Mouse (Mus musculus): Measurements from ENCODE around the gene Pctp.
A peak's percentile ranks its signal among the peaks of the same experiment; 100 is the strongest.

Gene Pctp

GRCm38 (mm10) chr11:90002231-90002986 is at the start of gene Pctp:
Gene Pctp, minus strand, starts transcription at chr11:90002894.
- DNase-seq (ENCODE audit: low spot score): peak; percentile 90

DNA sequence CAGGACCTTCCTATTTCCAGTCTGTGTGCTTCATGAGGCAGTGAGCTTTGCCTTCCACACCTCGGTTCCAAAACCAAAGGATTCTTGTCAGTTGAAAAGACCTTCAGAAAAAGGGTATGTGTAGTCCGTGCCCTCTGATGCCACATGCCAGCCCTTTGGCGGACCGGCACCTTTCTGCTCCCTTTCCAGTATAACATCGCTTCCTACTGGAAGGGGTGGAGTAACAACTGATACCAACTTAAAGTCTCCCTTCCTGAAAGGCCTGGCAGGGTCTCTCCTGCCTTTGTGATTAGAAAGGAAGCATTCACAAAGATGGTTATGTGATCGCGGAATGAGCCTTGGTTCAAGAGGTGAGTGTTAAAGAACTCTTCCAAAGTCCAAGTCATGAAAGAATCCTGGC is 47.3 kb upstream of the Pctp start:
- no peak for DNase-seq (ENCODE audit: low spot score)

DNA sequence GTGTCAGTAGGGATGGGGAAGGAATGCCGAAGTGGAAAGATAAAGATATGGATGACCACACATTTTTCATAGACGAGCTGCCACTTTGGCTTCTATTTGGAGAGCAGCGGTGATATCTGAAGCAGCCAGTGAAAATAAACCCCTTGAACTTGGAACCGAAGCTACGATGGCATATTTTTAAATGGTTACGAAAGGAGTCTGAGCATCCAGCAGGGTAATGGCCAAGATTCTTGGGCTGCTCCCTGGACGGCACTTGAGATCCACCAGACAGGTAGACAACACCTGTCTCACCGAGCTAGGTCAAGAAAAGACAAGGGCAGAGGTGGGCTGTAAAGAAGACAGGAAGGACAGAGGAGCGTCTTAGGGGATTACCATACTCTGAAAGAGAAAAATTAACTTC is 44.6 kb upstream of the Pctp start:
- DNase-seq (ENCODE audit: low spot score): no peak

DNA sequence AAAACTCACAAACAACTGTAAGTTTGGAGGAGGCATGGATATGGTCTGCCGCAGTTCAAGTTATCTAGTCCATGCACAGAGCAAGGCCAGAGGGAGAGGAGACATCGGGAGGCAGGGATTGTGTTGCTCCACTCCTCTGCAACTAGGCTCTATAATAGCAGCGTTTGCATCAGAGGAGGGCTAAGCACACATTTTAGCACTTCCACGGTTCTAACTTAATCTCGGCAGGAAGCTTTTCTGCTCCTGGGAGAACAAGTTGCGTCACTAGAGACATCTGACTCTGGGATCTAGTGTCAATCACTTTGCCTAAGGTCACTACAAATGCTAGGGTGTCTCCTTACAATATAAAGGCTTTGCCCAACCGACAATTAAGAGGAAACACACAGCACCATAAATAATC is 43.5 kb upstream of the Pctp start:
- no peak for DNase-seq (ENCODE audit: low spot score)

DNA sequence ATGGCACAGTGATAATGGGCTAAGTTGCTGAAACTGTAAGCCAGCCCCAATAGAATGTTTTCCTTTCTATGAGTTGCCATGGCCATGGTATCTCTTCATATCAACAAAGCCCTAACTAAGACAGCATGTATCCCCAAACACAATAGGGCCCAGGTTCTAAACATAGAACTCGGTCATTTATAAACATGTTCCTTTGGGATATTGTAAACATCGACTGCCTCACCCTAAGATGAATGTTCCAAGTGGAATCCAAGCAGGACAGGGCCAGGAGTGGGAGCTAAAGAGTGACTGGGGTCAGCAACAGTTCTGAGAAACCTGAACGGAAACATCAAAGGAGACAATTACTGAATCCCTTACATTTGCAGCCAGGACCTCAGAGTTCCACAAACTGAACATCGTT is 41.8 kb upstream of the Pctp start:
- DNase-seq (ENCODE audit: low spot score): no peak

DNA sequence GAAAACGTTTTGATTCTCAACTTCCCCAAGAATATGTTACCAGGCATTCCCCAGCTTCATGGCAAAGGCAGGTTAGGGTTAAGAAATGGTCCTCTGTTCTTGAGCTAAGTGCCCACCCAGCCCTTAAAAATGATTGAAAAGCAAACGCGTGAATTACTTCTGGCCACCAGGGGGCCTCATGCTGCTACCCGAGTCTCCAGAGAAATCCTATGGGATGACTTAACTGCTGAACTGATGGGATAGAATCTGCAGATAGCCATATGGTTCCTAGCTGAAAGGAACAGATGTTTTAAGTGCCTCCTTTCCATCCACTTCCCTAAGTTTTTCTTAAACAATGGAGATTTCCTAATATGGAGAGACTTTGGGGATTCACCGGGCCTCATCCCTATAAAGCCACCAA is 35.3 kb upstream of the Pctp start:
- DNase-seq (ENCODE audit: low spot score): peak; percentile 73

GRCm38 (mm10) chr11:90036416-90036815 is 33.7 kb upstream of the Pctp start:
- DNase-seq (ENCODE audit: low spot score): no peak

DNA sequence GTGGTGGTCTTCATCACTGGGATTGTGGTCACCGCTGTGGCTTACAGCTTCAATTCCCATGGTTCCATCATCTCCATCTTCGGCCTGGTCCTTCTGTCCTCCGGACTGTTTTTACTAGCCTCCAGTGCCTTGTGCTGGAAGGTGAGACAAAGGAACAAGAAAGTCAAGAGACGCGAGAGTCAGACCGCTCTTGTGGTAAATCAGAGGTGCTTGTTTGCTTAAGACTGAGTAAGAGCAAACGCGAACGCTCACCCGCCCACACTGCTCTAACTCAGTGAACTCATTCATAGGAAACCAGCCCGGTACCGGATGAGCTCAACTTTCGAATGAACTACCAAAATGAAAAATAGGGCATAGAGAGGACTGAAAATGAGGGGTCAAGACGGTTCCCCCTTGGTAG is 32.8 kb upstream of the Pctp start:
- DNase-seq (ENCODE audit: low spot score): no peak

- no peak for DNase-seq (ENCODE audit: low spot score)
These were observed 32.0 kb upstream of the Pctp start for GRCm38 (mm10) chr11:90034646-90035045.

GRCm38 (mm10) chr11:90033442-90033841 is 30.7 kb upstream of the Pctp start:
- DNase-seq (ENCODE audit: low spot score): no peak

GRCm38 (mm10) chr11:90032807-90033206 is 30.1 kb upstream of the Pctp start:
- DNase-seq (ENCODE audit: low spot score): no peak

DNA sequence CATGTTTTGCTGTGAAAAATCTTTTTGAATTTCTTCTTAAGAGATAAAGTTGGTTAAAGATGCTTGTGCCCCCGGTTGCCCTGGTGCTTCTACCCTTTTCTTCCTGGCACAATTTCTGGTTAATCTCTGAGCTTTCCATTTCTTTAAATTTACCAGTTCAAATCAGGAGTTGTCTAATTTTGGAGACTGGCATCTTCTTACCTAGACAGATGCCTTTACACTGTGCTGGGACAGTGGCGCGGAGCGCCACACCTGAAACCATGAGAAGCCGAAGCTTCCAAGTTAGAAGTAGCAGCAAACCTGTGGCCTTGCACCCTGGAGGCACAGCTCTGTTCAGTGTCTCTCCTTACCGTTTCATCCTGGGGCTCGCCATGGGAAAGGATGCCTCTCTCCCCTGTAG is 28.4 kb upstream of the Pctp start:
- no peak for DNase-seq (ENCODE audit: low spot score)

GRCm38 (mm10) chr11:90030557-90030956 is 27.9 kb upstream of the Pctp start:
- DNase-seq (ENCODE audit: low spot score): peak; percentile 73

- no peak for DNase-seq (ENCODE audit: low spot score)
These were observed 27.2 kb upstream of the Pctp start, which contains the start of gene Tmem100 for GRCm38 (mm10) chr11:90029841-90030398. Gene Tmem100, plus strand, starts transcription at chr11:90030348.

DNA sequence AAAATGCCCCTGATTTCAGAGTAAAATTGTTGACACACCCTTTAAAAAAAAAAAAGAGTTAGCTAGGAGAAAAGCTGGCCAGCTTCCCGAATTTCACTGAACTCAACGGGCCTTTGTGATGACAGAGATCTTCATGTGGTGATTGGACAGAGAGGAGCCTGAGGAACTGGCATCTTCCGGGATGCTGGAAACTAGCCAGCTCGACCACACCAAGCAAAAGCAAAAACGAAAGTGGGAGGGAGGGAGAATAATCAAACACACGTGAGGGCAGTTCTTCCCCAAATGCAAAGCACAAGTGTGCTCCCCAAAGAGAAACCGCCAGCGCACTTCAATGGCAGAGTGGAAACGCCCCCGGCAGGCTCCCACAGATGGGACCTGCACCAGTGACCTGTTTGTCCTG is 26.7 kb upstream of the Pctp start:
- no peak for DNase-seq (ENCODE audit: low spot score)

- DNase-seq (ENCODE audit: low spot score): no peak
These were observed 26.1 kb upstream of the Pctp start for GRCm38 (mm10) chr11:90028746-90029145.

- DNase-seq (ENCODE audit: low spot score): no peak
These were observed 24.5 kb upstream of the Pctp start for GRCm38 (mm10) chr11:90027216-90027615.

GRCm38 (mm10) chr11:90026802-90027174 is 24.1 kb upstream of the Pctp start:
- no peak for DNase-seq (ENCODE audit: low spot score)

GRCm38 (mm10) chr11:90025891-90026801 is 23.5 kb upstream of the Pctp start:
- DNase-seq (ENCODE audit: low spot score): no peak

DNA sequence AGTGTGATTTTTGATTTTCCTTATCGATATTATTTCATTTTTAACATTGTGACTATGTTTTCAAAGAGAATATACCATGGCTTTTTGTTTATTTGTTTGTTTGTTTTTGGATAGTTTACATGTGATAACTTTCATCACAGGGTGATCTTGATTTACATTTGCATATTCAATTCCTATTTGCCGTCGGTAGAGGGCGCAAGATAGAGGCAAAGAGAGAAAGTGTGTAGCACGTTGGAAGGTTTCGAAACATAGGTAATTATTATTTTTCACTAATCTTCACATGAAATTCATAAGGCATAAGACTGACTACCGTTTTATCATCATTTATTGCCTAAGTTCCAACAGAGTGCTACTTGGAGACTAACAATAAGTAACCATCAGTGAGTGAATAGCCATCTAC is 16.5 kb upstream of the Pctp start:
- DNase-seq (ENCODE audit: low spot score): peak; percentile 64

DNA sequence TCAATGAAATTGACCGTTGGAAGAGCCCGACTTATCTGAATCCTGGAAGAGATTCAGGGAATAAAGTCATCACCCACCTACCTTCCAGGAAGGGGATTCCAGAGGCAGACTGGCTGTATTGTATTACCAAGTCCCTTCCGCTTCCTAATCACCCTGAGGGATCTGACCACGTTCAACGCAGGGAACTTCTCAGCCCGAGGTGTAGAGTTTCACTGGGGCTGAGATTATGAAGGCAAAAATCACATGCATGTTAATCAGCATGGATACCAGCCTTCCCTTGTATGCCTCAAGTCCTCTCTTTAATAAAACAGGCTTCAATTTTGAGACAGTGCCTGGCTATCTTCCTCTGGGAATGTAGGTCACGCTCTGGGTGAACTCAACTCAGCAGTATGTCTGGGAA is 12.6 kb upstream of the Pctp start:
- DNase-seq (ENCODE audit: low spot score): no peak

- DNase-seq (ENCODE audit: low spot score): no peak
These were observed 11.0 kb upstream of the Pctp start for GRCm38 (mm10) chr11:90013657-90014056.

Data from retina, embryonic 14.5 days (tissue).